Mouse (Mus musculus) B cell, adult 62 days (primary cell): ENCODE results near the gene Sult2a6. TPM values are rescaled to one million over a fixed set of nuclear protein-coding genes. Genes with fewer than 3 reads are reported as not detected.

Experiments used
- total RNA-seq: library from RNA; stranded (reverse); gene quantifications from 4 replicates; pipeline ENCODE4 v1.2.4, GENCODE M21; 2023

Sult2a6 gene
- total RNA-seq, result not detected in 4 replicates

DNA sequence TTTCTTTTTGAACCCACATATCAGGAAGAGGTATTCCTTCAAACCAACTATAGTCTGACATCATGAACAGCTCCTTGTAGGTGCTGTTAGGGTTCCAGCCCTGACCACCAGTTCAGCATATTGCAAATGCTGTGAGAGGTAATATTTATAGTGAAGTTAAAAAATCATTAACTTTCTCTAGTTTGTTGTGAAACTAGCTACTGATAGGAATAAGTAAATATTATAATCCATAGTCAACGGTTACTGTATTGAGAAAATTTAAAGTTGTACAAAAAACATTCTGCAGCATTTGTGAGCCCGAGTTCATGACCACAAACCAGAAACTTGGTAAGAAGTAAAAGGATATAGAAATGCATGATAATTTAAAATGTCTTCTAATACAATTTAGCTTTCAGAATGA is at the start of gene Sult2a6:
Sult2a6 (minus strand) TSS at position 101 of the 400 bp plus-strand sequence.

Other genes starting within 250 kb of the Sult2a6 start
- gene Sult2a3, start 131.8 kb downstream of the Sult2a6 start, total RNA-seq, result not detected in 4 replicates
- not detected in 4 replicates for gene Obox8, start 78.7 kb upstream of the Sult2a6 start, total RNA-seq
- gene Sult2a8, start 191.9 kb upstream of the Sult2a6 start, total RNA-seq, result not detected in 4 replicates
- not detected in 4 replicates for gene Sult2a7, start 239.4 kb upstream of the Sult2a6 start, total RNA-seq